Mouse (Mus musculus): ENCODE results near the gene Dnah17. TPM values are rescaled to one million over a fixed set of nuclear protein-coding genes. Genes with fewer than 3 reads are reported as not detected.

Gene Dnah17
- 0.22 and 0.37 TPM in 2 replicates for polyA plus RNA-seq (2015; fragmentation: Nextera tagmentation; extraction: Ambion mirVana)

GRCm38 (mm10) chr11:118130534-118130933 lies at the start of gene Dnah17:
TSS of gene Dnah17 (minus strand) at chr11:118130634.
- 85% methylated on average over 7 of the region's 7 CpGs for WGBS
- H3K4me2 ChIP-seq (ENCODE audit: low read length) = no peak within 1 kb of the TSS
- no peak within 1 kb of the TSS for H3K27ac ChIP-seq (ENCODE audit: low read length)
- no peaks in the 10 kb centered on the region for H3K9me3 ChIP-seq (ENCODE audit: control insufficient read depth, low read length)
- no peak within 1 kb of the TSS for H3K4me3 ChIP-seq (replicated peaks; ENCODE audit: low read length)
- no peaks in the 10 kb centered on the region for H3K36me3 ChIP-seq (ENCODE audit: control insufficient read depth, insufficient read depth)
- ATAC-seq = no peak
- no peaks in the 10 kb centered on the region for H3K27me3 ChIP-seq (replicated peaks; ENCODE audit: control insufficient read depth, insufficient read depth, low read length)
- no peak within 1 kb of the TSS for H3K9ac ChIP-seq (replicated peaks; ENCODE audit: low read depth, low read length)
- peaks cover 6% of the 10 kb centered on the region; the same call in 1 of the 2 replicates for H3K4me1 ChIP-seq (replicated peaks; ENCODE audit: control insufficient read depth, insufficient read depth, low read length)

- peaks cover 27% of the 10 kb centered on the region for H3K36me3 ChIP-seq (ENCODE audit: control insufficient read depth, insufficient read depth)
- ATAC-seq = no peak
- no peaks in the 10 kb centered on the region for H3K4me1 ChIP-seq (replicated peaks; ENCODE audit: control insufficient read depth, insufficient read depth, low read length)
- no peak overlapping the region for H3K9ac ChIP-seq (replicated peaks; ENCODE audit: low read depth, low read length)
- H3K4me3 ChIP-seq (replicated peaks; ENCODE audit: low read length) = no peak overlapping the region
- no peaks in the 10 kb centered on the region for H3K27me3 ChIP-seq (replicated peaks; ENCODE audit: control insufficient read depth, insufficient read depth, low read length)
- H3K9me3 ChIP-seq (ENCODE audit: control insufficient read depth, low read length) = no peaks in the 10 kb centered on the region
- no peak overlapping the region for H3K4me2 ChIP-seq (ENCODE audit: low read length)
- H3K27ac ChIP-seq (ENCODE audit: low read length) = no peak overlapping the region
- WGBS = 89% methylated on average over 7 of the region's 7 CpGs
These were observed 49.8 kb upstream of the Dnah17 start for GRCm38 (mm10) chr11:118180199-118180598.

GRCm38 (mm10) chr11:118178236-118178635 lies 47.8 kb upstream of the Dnah17 start:
- Histone ChIP-seq H3K36me3 (ENCODE audit: control insufficient read depth, insufficient read depth) (peaks cover 27% of the 10 kb centered on the region), H3K4me1 (replicated peaks; ENCODE audit: control insufficient read depth, insufficient read depth, low read length) (no peaks in the 10 kb centered on the region), H3K27ac (ENCODE audit: low read length) (no peak overlapping the region), H3K9ac (replicated peaks; ENCODE audit: low read depth, low read length) (no peak overlapping the region), H3K27me3 (replicated peaks; ENCODE audit: control insufficient read depth, insufficient read depth, low read length) (no peaks in the 10 kb centered on the region), H3K4me3 (replicated peaks; ENCODE audit: low read length) (no peak overlapping the region), H3K9me3 (ENCODE audit: control insufficient read depth, low read length) (no peaks in the 10 kb centered on the region), H3K4me2 (ENCODE audit: low read length) (no peak overlapping the region)
- 86% methylated on average over 5 of the region's 5 CpGs for WGBS
- no peak for ATAC-seq

- WGBS = 94% methylated on average over 7 of the region's 7 CpGs
- Histone ChIP-seq H3K27ac (ENCODE audit: low read length) (no peak overlapping the region), H3K4me1 (replicated peaks; ENCODE audit: control insufficient read depth, insufficient read depth, low read length) (no peaks in the 10 kb centered on the region), H3K27me3 (replicated peaks; ENCODE audit: control insufficient read depth, insufficient read depth, low read length) (no peaks in the 10 kb centered on the region), H3K9me3 (ENCODE audit: control insufficient read depth, low read length) (no peaks in the 10 kb centered on the region), H3K9ac (replicated peaks; ENCODE audit: low read depth, low read length) (no peak overlapping the region), H3K36me3 (ENCODE audit: control insufficient read depth, insufficient read depth) (0 out of 2 replicates have a peak, but pooled peaks cover 7% of the 10 kb centered on the region), H3K4me3 (replicated peaks; ENCODE audit: low read length) (no peak overlapping the region), H3K4me2 (ENCODE audit: low read length) (no peak overlapping the region)
- ATAC-seq = no peak
These were observed 44.3 kb upstream of the Dnah17 start for GRCm38 (mm10) chr11:118174752-118175151.

GRCm38 (mm10) chr11:118172768-118173167 lies 42.3 kb upstream of the Dnah17 start:
- H3K36me3 ChIP-seq (ENCODE audit: control insufficient read depth, insufficient read depth) = peaks cover 8% of the 10 kb centered on the region; the same call in 1 of the 2 replicates
- H3K9me3 ChIP-seq (ENCODE audit: control insufficient read depth, low read length) = no peaks in the 10 kb centered on the region
- H3K4me2 ChIP-seq (ENCODE audit: low read length) = no peak overlapping the region
- H3K4me3 ChIP-seq (replicated peaks; ENCODE audit: low read length) = no peak overlapping the region
- ATAC-seq = no peak
- no peaks in the 10 kb centered on the region for H3K27me3 ChIP-seq (replicated peaks; ENCODE audit: control insufficient read depth, insufficient read depth, low read length)
- H3K4me1 ChIP-seq (replicated peaks; ENCODE audit: control insufficient read depth, insufficient read depth, low read length) = no peaks in the 10 kb centered on the region
- H3K9ac ChIP-seq (replicated peaks; ENCODE audit: low read depth, low read length) = no peak overlapping the region
- H3K27ac ChIP-seq (ENCODE audit: low read length) = no peak overlapping the region
- WGBS = 79% methylated on average over 5 of the region's 5 CpGs

- Histone ChIP-seq H3K4me2 (ENCODE audit: low read length) (no peak overlapping the region), H3K9me3 (ENCODE audit: control insufficient read depth, low read length) (no peaks in the 10 kb centered on the region), H3K36me3 (ENCODE audit: control insufficient read depth, insufficient read depth) (peaks cover 8% of the 10 kb centered on the region; the same call in 1 of the 2 replicates), H3K9ac (replicated peaks; ENCODE audit: low read depth, low read length) (no peak overlapping the region), H3K4me1 (replicated peaks; ENCODE audit: control insufficient read depth, insufficient read depth, low read length) (no peaks in the 10 kb centered on the region), H3K27ac (ENCODE audit: low read length) (no peak overlapping the region), H3K4me3 (replicated peaks; ENCODE audit: low read length) (no peak overlapping the region), H3K27me3 (replicated peaks; ENCODE audit: control insufficient read depth, insufficient read depth, low read length) (no peaks in the 10 kb centered on the region)
- ATAC-seq = no peak
- 84% methylated on average over 5 of the region's 5 CpGs for WGBS
These were observed 39.9 kb upstream of the Dnah17 start for GRCm38 (mm10) chr11:118170333-118170732.

GRCm38 (mm10) chr11:118168714-118169113 lies 38.3 kb upstream of the Dnah17 start:
- no peak for ATAC-seq
- H3K4me3 ChIP-seq (replicated peaks; ENCODE audit: low read length) = no peak overlapping the region
- H3K9ac ChIP-seq (replicated peaks; ENCODE audit: low read depth, low read length) = no peak overlapping the region
- no peak overlapping the region for H3K4me2 ChIP-seq (ENCODE audit: low read length)
- no peaks in the 10 kb centered on the region for H3K9me3 ChIP-seq (ENCODE audit: control insufficient read depth, low read length)
- peaks cover 6% of the 10 kb centered on the region; the same call in 1 of the 2 replicates for H3K36me3 ChIP-seq (ENCODE audit: control insufficient read depth, insufficient read depth)
- H3K4me1 ChIP-seq (replicated peaks; ENCODE audit: control insufficient read depth, insufficient read depth, low read length) = no peaks in the 10 kb centered on the region
- H3K27me3 ChIP-seq (replicated peaks; ENCODE audit: control insufficient read depth, insufficient read depth, low read length) = no peaks in the 10 kb centered on the region
- no peak overlapping the region for H3K27ac ChIP-seq (ENCODE audit: low read length)
- WGBS = 73% methylated on average over 9 of the region's 9 CpGs

GRCm38 (mm10) chr11:118166626-118167025 lies 36.2 kb upstream of the Dnah17 start:
- Histone ChIP-seq H3K4me2 (ENCODE audit: low read length) (no peak overlapping the region), H3K9me3 (ENCODE audit: control insufficient read depth, low read length) (no peaks in the 10 kb centered on the region), H3K4me1 (replicated peaks; ENCODE audit: control insufficient read depth, insufficient read depth, low read length) (no peaks in the 10 kb centered on the region), H3K27ac (ENCODE audit: low read length) (no peak overlapping the region), H3K4me3 (replicated peaks; ENCODE audit: low read length) (no peak overlapping the region), H3K27me3 (replicated peaks; ENCODE audit: control insufficient read depth, insufficient read depth, low read length) (no peaks in the 10 kb centered on the region), H3K36me3 (ENCODE audit: control insufficient read depth, insufficient read depth) (peaks cover 6% of the 10 kb centered on the region; the same call in 1 of the 2 replicates), H3K9ac (replicated peaks; ENCODE audit: low read depth, low read length) (no peak overlapping the region)
- WGBS = 92% methylated on average over 5 of the region's 5 CpGs
- ATAC-seq = no peak

GRCm38 (mm10) chr11:118165681-118166080 lies 35.2 kb upstream of the Dnah17 start:
- no peak for ATAC-seq
- WGBS = 47% methylated on average over 11 of the region's 11 CpGs
- H3K4me3 ChIP-seq (replicated peaks; ENCODE audit: low read length) = no peak overlapping the region
- no peaks in the 10 kb centered on the region for H3K4me1 ChIP-seq (replicated peaks; ENCODE audit: control insufficient read depth, insufficient read depth, low read length)
- no peak overlapping the region for H3K4me2 ChIP-seq (ENCODE audit: low read length)
- H3K27me3 ChIP-seq (replicated peaks; ENCODE audit: control insufficient read depth, insufficient read depth, low read length) = no peaks in the 10 kb centered on the region
- no peak overlapping the region for H3K27ac ChIP-seq (ENCODE audit: low read length)
- H3K36me3 ChIP-seq (ENCODE audit: control insufficient read depth, insufficient read depth) = peaks cover 6% of the 10 kb centered on the region; the same call in 1 of the 2 replicates
- H3K9me3 ChIP-seq (ENCODE audit: control insufficient read depth, low read length) = no peaks in the 10 kb centered on the region
- H3K9ac ChIP-seq (replicated peaks; ENCODE audit: low read depth, low read length) = no peak overlapping the region

GRCm38 (mm10) chr11:118164566-118164965 lies 34.1 kb upstream of the Dnah17 start:
- no peak overlapping the region for H3K27ac ChIP-seq (ENCODE audit: low read length)
- H3K36me3 ChIP-seq (ENCODE audit: control insufficient read depth, insufficient read depth) = peaks cover 4% of the 10 kb centered on the region; the same call in 1 of the 2 replicates
- no peaks in the 10 kb centered on the region for H3K4me1 ChIP-seq (replicated peaks; ENCODE audit: control insufficient read depth, insufficient read depth, low read length)
- 70% methylated on average over 8 of the region's 8 CpGs for WGBS
- H3K9ac ChIP-seq (replicated peaks; ENCODE audit: low read depth, low read length) = no peak overlapping the region
- H3K4me2 ChIP-seq (ENCODE audit: low read length) = no peak overlapping the region
- no peak for ATAC-seq
- no peaks in the 10 kb centered on the region for H3K27me3 ChIP-seq (replicated peaks; ENCODE audit: control insufficient read depth, insufficient read depth, low read length)
- H3K4me3 ChIP-seq (replicated peaks; ENCODE audit: low read length) = no peak overlapping the region
- H3K9me3 ChIP-seq (ENCODE audit: control insufficient read depth, low read length) = no peaks in the 10 kb centered on the region
